Mouse (Mus musculus): ENCODE results near the gene Bmper. TPM values are rescaled to one million over a fixed set of nuclear protein-coding genes. Genes with fewer than 3 reads are reported as not detected.

The Bmper gene
- polyA plus RNA-seq, 1 experiment from 2014 or later: 14.0 TPM

- H3K27me3 ChIP-seq: no peaks in the 10 kb centered on the region
- ATAC-seq (ENCODE audit: low FRiP score): peak; percentile 36; the same call in 1 of the 2 replicates
- WGBS: 60% methylated on average over 3 of the region's 3 CpGs
- H3K9ac ChIP-seq: no peak overlapping the region
- H3K27ac ChIP-seq: 0 out of 2 replicates have a peak overlapping the region, but pooled peaks have one; percentile 19
- H3K36me3 ChIP-seq (replicated peaks): no peaks in the 10 kb centered on the region
- H3K4me1 ChIP-seq: 0 out of 2 replicates have a peak, but pooled peaks cover 8% of the 10 kb centered on the region
- no peak overlapping the region for H3K4me3 ChIP-seq (replicated peaks)
- no peaks in the 10 kb centered on the region for H3K9me3 ChIP-seq
- no peak overlapping the region for H3K4me2 ChIP-seq
These were observed 163.3 kb downstream of the Bmper start for GRCm38 (mm10) chr9:23386201-23386600.

- no peak overlapping the region for H3K27ac ChIP-seq
- no peak overlapping the region for H3K9ac ChIP-seq
- no peaks in the 10 kb centered on the region for H3K27me3 ChIP-seq
- WGBS: 87% methylated on average over 3 of the region's 3 CpGs
- H3K9me3 ChIP-seq: no peaks in the 10 kb centered on the region
- H3K4me1 ChIP-seq: 0 out of 2 replicates have a peak, but pooled peaks cover 6% of the 10 kb centered on the region
- no peak for ATAC-seq (ENCODE audit: low FRiP score)
- no peak overlapping the region for H3K4me3 ChIP-seq (replicated peaks)
- no peak overlapping the region for H3K4me2 ChIP-seq
- H3K36me3 ChIP-seq (replicated peaks): no peaks in the 10 kb centered on the region
These were observed 167.2 kb downstream of the Bmper start for GRCm38 (mm10) chr9:23390118-23390517.

GRCm38 (mm10) chr9:23394652-23395317, 171.9 kb downstream of the Bmper start:
- WGBS: 85% methylated on average over 6 of the region's 6 CpGs
- ATAC-seq (ENCODE audit: low FRiP score): no peak
- H3K4me1 ChIP-seq: no peaks in the 10 kb centered on the region

GRCm38 (mm10) chr9:23396186-23396585, 173.3 kb downstream of the Bmper start:
- H3K9ac ChIP-seq: no peak overlapping the region
- H3K4me2 ChIP-seq: no peak overlapping the region
- no peaks in the 10 kb centered on the region for H3K27me3 ChIP-seq
- no peak overlapping the region for H3K4me3 ChIP-seq (replicated peaks)
- ATAC-seq (ENCODE audit: low FRiP score): no peak
- 85% methylated on average over 7 of the region's 7 CpGs for WGBS
- H3K4me1 ChIP-seq: no peaks in the 10 kb centered on the region
- no peaks in the 10 kb centered on the region for H3K9me3 ChIP-seq
- H3K27ac ChIP-seq: no peak overlapping the region
- no peaks in the 10 kb centered on the region for H3K36me3 ChIP-seq (replicated peaks)

More at GRCm38 (mm10) chr9:23394652-23395317, 171.9 kb downstream of the Bmper start:
- Histone ChIP-seq H3K4me3 (replicated peaks) (no peak overlapping the region), H3K27me3 (no peaks in the 10 kb centered on the region), H3K27ac (no peak overlapping the region), H3K9me3 (no peaks in the 10 kb centered on the region), H3K36me3 (replicated peaks) (no peaks in the 10 kb centered on the region), H3K4me2 (no peak overlapping the region), H3K9ac (no peak overlapping the region)

GRCm38 (mm10) chr9:23397876-23398275, 175.0 kb downstream of the Bmper start:
- no peak for ATAC-seq (ENCODE audit: low FRiP score)
- no peak overlapping the region for H3K4me2 ChIP-seq
- no peak overlapping the region for H3K9ac ChIP-seq
- H3K4me3 ChIP-seq (replicated peaks): no peak overlapping the region
- no peaks in the 10 kb centered on the region for H3K36me3 ChIP-seq (replicated peaks)
- H3K27ac ChIP-seq: no peak overlapping the region
- no peaks in the 10 kb centered on the region for H3K4me1 ChIP-seq
- H3K9me3 ChIP-seq: no peaks in the 10 kb centered on the region
- H3K27me3 ChIP-seq: no peaks in the 10 kb centered on the region
- 95% methylated on average over 3 of the region's 3 CpGs for WGBS

GRCm38 (mm10) chr9:23399638-23400284, 176.9 kb downstream of the Bmper start:
- H3K9me3 ChIP-seq: no peaks in the 10 kb centered on the region
- no peak for ATAC-seq (ENCODE audit: low FRiP score)
- H3K4me2 ChIP-seq: no peak overlapping the region
- H3K9ac ChIP-seq: no peak overlapping the region
- H3K4me1 ChIP-seq: no peaks in the 10 kb centered on the region
- 81% methylated on average over 6 of the region's 6 CpGs for WGBS
- no peak overlapping the region for H3K4me3 ChIP-seq (replicated peaks)
- no peak overlapping the region for H3K27ac ChIP-seq
- no peaks in the 10 kb centered on the region for H3K27me3 ChIP-seq
- H3K36me3 ChIP-seq (replicated peaks): no peaks in the 10 kb centered on the region

GRCm38 (mm10) chr9:23407416-23407815, 184.5 kb downstream of the Bmper start:
- H3K36me3 ChIP-seq (replicated peaks): peaks cover 3% of the 10 kb centered on the region; the same call in 1 of the 2 replicates
- no peak for ATAC-seq (ENCODE audit: low FRiP score)
- no peaks in the 10 kb centered on the region for H3K27me3 ChIP-seq
- H3K4me1 ChIP-seq: peaks cover 7% of the 10 kb centered on the region; the same call in 1 of the 2 replicates
- H3K4me3 ChIP-seq (replicated peaks): no peak overlapping the region
- H3K27ac ChIP-seq: peak overlapping the region; percentile 50; the same call in 1 of the 2 replicates
- no peak overlapping the region for H3K4me2 ChIP-seq
- no peaks in the 10 kb centered on the region for H3K9me3 ChIP-seq
- 81% methylated on average over 6 of the region's 6 CpGs for WGBS
- no peak overlapping the region for H3K9ac ChIP-seq

- H3K9me3 ChIP-seq: no peaks in the 10 kb centered on the region
- H3K4me1 ChIP-seq: peaks cover 7% of the 10 kb centered on the region; the same call in 1 of the 2 replicates
- H3K4me2 ChIP-seq: no peak overlapping the region
- H3K27ac ChIP-seq: peak overlapping the region; percentile 42; the same call in 1 of the 2 replicates
- H3K4me3 ChIP-seq (replicated peaks): no peak overlapping the region
- 29% methylated on average over 3 of the region's 3 CpGs for WGBS
- H3K27me3 ChIP-seq: no peaks in the 10 kb centered on the region
- H3K9ac ChIP-seq: no peak overlapping the region
- ATAC-seq (ENCODE audit: low FRiP score): peak; percentile 77; the same call in 1 of the 2 replicates
- peaks cover 3% of the 10 kb centered on the region; the same call in 1 of the 2 replicates for H3K36me3 ChIP-seq (replicated peaks)
These were observed 185.3 kb downstream of the Bmper start for GRCm38 (mm10) chr9:23407935-23408781.

GRCm38 (mm10) chr9:23410567-23410966, 187.7 kb downstream of the Bmper start:
- Histone ChIP-seq H3K36me3 (replicated peaks) (peaks cover 3% of the 10 kb centered on the region; the same call in 1 of the 2 replicates), H3K9me3 (no peaks in the 10 kb centered on the region), H3K4me1 (peaks cover 7% of the 10 kb centered on the region; the same call in 1 of the 2 replicates), H3K4me3 (replicated peaks) (no peak overlapping the region), H3K9ac (no peak overlapping the region), H3K4me2 (no peak overlapping the region), H3K27ac (no peak overlapping the region), H3K27me3 (no peaks in the 10 kb centered on the region)
- WGBS: 81% methylated on average over 2 of the region's 2 CpGs
- ATAC-seq (ENCODE audit: low FRiP score): no peak

- Histone ChIP-seq H3K27me3 (no peaks in the 10 kb centered on the region), H3K4me3 (replicated peaks) (no peak overlapping the region), H3K9me3 (peaks cover 6% of the 10 kb centered on the region; the same call in 1 of the 2 replicates), H3K36me3 (replicated peaks) (no peaks in the 10 kb centered on the region; the same call in 1 of the 2 replicates), H3K9ac (no peak overlapping the region), H3K4me2 (no peak overlapping the region), H3K27ac (no peak overlapping the region), H3K4me1 (peaks cover 6% of the 10 kb centered on the region; the same call in 1 of the 2 replicates)
- no peak for ATAC-seq (ENCODE audit: low FRiP score)
- WGBS: 81% methylated on average over 2 of the region's 2 CpGs
These were observed 190.1 kb downstream of the Bmper start for GRCm38 (mm10) chr9:23412956-23413355.

- H3K27ac ChIP-seq: no peak overlapping the region
These were observed 196.2 kb downstream of the Bmper start for GRCm38 (mm10) chr9:23419107-23419506.

GRCm38 (mm10) chr9:23423748-23424147, 200.9 kb downstream of the Bmper start:
- ATAC-seq (ENCODE audit: low FRiP score): no peak
- Histone ChIP-seq H3K27ac (no peak overlapping the region), H3K4me1 (no peaks in the 10 kb centered on the region), H3K36me3 (replicated peaks) (no peaks in the 10 kb centered on the region), H3K9me3 (no peaks in the 10 kb centered on the region), H3K9ac (no peak overlapping the region), H3K4me2 (no peak overlapping the region), H3K27me3 (no peaks in the 10 kb centered on the region), H3K4me3 (replicated peaks) (no peak overlapping the region)
- 78% methylated on average over 1 of the region's 1 CpGs for WGBS

More at GRCm38 (mm10) chr9:23419107-23419506, 196.2 kb downstream of the Bmper start:
- no peaks in the 10 kb centered on the region for H3K27me3 ChIP-seq
- no peaks in the 10 kb centered on the region; the same call in 1 of the 2 replicates for H3K36me3 ChIP-seq (replicated peaks)
- ATAC-seq (ENCODE audit: low FRiP score): no peak
- no peak overlapping the region for H3K9ac ChIP-seq
- 94% methylated on average over 2 of the region's 2 CpGs for WGBS
- H3K9me3 ChIP-seq: peaks cover 6% of the 10 kb centered on the region; the same call in 1 of the 2 replicates
- no peak overlapping the region for H3K4me3 ChIP-seq (replicated peaks)
- no peaks in the 10 kb centered on the region for H3K4me1 ChIP-seq
- H3K4me2 ChIP-seq: no peak overlapping the region
